Mouse (Mus musculus) heart, postnatal 0 days (tissue): ENCODE results near the gene Lrrc45.

ENCODE experiments used
- CTCF ChIP-seq: IDR thresholded peaks from 2 replicates; pipeline ENCODE4 v1.5.1; 2016; ENCODE audit warnings: antibody characterized with exemption, control low read depth, low read depth
- EP300 ChIP-seq: IDR thresholded peaks from 2 replicates; pipeline ENCODE4 v1.6.1; 2016; ENCODE audit warnings: antibody characterized with exemption, low read depth

GRCm38 (mm10) chr11:120726243-120727168, 12.8 kb downstream of the Lrrc45 start:
- TF ChIP-seq EP300 (no peak), CTCF (no peak)
